Mouse (Mus musculus): ENCODE measurements around the gene Ttc25.
"Not testable (repeated sequence)": the region's sequence is repeated elsewhere in the genome, so short reads cannot be mapped to it uniquely, and the experiment has no call there.

The Ttc25 gene

DNA sequence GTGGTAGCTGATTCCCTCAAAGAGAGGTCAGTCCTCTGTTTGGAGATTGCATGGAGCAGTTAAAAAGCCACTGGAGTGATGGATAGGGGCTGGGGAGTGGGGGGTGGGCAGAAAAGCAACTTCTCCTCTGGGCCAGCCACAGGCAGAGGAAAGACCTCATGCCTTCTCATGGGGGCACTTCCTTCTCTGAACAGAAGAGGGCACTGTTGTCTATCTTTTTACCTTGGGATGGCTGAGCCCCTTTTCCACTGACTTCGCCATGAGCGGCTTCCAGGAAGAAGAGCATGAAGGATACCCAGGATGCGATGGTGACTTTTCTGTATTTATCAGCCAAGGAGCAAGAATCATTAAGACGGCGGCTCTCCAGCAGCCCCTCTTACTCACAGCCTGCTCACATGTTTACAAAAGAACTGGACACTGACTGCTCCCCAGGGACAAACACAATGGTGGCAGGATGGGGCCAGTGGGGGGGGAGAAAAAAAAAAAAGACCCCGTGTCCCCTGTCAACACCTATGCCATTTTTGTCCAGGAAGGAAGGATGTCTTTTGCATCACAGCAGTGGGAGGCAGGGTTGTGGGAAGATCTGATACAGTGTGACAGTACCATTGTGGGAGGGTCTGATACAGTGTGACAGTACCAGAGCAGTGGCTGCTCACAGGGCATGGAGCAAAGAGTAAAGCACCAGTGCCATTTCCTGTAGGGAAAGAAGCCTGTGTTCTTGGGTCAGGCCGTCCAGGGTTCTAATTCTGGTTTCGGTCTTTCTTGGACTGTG is 25.2 kb downstream of the Ttc25 start:
- peak; percentile 27 to 75 for DNase-seq (ENCODE audit: low spot score in 2 of 2)

DNA sequence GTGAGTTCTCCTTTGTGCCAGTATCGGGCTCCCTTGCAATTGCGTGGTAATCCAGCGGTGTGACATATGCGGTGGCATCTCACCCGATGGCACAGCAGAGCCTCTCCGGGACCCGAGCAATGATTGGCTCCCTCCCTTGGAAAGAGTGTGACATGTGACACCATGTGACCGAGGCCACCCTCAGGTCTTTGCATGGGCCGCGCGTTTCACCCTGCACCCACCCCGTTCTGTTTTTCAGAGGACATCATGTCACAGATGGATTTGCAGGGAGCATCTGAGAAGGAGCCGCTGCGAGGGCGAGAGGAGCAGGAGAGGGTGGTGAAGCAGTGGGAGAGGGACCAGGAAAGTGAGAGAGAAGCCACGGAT is 25.8 kb downstream of the Ttc25 start:
- peak in 1 of 2 experiments; percentile 34 for DNase-seq (ENCODE audit: low spot score in 2 of 2)

DNA sequence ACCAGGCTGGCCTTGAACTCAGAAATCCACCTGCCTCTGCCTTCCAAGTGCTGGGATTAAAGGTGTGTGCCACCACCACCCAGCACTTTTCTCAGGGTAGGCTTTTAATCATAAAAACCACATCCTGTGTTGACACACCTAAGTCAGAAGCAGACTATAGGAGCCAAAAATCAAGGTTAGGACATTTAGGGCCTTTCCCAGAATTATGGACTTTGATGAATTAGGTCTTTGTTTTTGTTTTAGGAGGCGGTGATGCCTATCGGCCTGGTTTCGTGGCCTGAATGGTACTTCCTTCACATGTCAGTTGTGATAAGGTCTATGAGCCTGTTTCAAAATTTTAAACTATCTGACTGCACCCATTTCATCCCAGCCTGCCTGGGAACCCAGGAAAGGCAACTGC is 28.8 kb downstream of the Ttc25 start:
- DNase-seq (ENCODE audit: low spot score in 2 of 2) = no peak

DNA sequence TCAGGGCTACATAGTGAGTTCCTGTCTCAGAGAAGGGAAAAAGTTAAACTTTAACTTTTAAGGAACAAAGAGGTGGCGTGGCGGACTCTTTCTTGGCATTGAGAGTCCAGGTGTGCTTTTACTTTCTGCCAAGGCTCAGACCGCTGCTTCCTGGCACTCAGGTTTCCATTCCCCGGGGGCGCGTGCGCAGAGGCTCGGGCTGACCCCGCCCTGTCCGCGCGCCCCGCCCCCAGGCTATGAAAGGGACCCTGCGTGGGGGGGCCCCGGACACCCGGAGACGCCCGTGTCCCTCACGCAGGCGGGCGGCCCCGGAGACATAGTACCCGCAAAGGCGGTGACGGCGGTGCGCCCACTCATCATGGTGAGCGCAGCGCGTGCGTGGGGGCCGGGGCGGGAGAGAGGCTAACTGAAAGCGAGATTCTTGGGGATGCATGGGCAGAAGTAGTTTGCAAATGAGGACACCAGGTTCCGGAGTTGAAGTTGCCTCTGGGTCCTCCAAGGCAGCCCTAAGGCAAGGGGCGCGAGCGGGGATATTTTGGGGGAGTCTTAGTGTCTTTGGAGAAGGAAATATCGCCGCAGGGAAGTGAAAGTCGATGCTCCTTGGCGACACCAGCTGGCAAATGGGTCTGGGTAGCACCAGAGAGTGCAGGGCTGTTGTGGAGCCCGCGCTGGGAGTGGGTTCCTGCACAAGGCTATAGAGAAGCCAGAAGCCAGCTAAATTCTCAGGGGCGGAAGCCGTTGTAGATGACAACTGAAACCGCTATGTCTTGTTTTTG is 29.5 kb downstream of the Ttc25 start, which contains the start of gene Cnp:
TSS of gene Cnp (plus strand) at position 197 of the 776 bp plus-strand sequence.
- DNase-seq (ENCODE audit: low spot score in 2 of 2) = peak; percentile 45 to 57

DNA sequence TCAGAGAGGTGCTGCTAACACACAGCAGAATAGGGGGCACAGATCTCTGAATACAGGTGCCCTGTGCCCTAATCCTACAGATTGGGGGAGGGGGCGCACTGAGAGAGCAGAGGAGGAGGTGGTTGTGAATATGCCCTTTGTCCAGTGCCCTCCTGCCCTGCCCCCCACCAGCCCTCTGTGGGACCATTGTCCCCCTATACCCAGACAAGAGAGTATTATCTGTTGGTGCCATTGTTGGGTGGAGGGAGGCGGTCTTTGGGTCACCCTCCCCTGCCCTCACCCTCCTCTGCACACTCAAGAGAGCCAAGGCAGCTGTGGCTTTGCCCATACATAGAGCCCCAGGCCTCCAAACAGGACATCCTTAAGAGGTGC is 30.1 kb downstream of the Ttc25 start:
- peak in 1 of 2 experiments; percentile 31 for DNase-seq (ENCODE audit: low spot score in 2 of 2)

DNA sequence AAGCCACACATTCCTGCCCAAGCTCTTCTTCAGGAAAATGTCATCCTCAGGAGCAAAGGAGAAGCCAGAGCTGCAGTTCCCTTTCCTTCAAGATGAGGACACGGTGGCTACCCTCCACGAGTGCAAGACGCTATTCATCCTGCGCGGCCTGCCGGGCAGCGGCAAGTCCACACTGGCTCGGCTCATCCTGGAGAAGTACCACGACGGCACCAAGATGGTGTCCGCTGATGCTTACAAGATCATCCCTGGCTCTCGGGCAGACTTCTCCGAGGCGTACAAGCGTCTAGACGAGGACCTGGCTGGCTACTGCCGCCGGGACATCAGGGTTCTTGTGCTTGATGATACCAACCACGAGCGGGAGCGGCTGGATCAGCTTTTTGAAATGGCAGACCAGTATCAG is 30.8 kb downstream of the Ttc25 start:
- no peak for DNase-seq (ENCODE audit: low spot score in 2 of 2)

DNA sequence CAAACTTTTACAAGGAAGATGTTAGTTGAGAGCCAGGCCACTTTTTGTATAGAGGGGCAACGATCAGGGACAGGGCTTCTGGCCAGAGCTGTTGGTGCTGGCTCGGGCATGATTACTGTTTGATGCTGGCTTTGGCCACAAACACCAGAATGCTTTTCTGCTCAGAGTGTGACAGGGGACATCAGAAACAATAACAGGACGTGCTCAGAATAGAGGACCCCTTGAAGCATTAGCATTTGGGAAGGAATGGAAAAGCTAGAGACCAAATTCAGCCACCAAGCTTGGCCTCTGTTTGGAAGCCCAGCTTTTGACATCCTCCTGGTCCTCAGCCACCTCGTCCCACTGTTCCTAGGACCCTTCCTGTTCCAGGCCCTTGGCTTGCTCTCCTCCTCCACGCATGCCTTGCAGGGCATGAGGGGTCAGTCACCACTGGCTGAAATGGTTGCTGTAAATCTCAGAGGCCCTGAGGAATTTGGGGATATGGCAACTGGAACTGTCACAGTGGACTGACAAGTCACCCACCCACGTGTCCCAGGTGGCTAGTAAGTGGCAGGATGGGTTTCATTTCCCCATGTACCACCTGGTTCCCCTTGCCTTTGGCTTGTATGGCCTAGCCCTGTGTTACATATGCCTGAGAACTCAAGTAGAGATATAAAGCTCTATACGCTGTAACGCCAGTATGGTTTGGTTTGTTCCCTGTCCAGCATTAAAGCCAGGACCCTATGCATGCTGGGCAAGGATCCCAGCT is 32.6 kb downstream of the Ttc25 start:
- no peak for DNase-seq (ENCODE audit: low spot score in 2 of 2)

DNA sequence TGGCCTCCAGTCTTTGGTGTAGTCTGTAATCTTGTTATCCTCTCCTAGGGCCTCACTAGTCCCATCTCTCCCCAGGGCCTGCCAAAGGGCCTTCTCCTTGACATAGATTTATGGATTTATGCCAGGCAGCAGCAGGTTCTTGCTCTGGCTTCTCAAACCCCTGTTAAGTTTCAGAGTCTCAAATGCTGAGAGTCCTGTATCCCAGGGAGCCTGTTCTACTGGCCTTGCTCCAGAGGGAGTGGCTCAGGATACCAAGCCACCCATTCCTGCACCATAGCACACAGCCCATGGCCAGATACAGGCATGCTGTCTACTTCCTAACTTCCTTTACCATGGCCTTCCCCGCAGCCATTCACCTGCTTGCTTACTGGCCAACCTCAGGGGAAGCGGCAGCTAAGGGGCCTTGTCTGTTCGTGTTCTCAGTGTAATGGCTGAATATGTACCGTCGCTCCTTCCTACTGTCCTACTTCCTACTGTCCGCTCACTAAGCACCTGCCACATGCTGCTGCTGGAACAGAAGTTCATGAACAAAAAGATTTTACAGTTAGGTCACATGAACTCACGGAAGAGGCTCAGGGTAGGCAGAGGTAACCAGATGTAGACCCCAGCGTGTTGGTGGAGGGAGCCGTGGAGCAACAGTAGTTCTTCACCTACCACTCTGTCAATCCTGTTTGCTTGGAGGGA is 33.9 kb downstream of the Ttc25 start:
- DNase-seq (ENCODE audit: low spot score in 2 of 2) = no peak

DNA sequence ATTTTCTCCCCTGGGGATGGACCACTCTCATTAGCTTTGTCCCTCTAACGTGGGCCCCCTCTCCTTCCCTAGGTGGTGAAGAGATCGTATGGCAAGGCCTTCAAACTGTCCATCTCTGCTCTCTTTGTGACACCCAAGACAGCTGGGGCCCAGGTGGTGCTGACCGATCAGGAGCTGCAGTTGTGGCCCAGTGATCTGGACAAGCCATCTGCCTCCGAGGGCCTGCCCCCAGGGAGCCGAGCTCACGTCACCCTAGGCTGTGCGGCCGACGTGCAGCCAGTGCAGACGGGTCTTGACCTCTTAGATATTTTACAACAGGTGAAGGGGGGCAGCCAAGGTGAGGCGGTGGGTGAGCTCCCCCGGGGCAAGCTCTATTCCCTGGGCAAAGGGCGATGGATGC is 34.9 kb downstream of the Ttc25 start:
- DNase-seq (ENCODE audit: low spot score in 2 of 2) = no peak

DNA sequence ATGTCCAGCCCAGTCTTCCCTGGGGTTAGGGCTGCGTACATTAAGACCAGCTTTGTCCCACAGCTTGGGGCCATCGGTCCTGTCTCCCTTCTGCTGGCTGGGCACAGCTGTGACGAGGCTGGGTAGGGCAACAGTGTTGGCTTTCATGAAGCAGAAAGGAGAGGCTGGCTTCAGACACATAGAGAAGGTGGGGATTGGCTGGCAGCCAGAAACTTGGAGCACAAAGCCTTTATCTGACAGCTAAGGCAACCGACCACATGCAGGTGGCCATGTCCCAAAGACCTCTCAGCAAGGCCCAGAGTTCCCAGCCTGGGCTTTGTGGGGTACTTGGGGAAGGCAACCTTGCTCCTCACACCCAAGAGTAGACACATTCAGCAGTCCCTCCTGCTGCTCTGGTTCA is 36.3 kb downstream of the Ttc25 start:
- DNase-seq (ENCODE audit: low spot score in 2 of 2) = no peak

DNA sequence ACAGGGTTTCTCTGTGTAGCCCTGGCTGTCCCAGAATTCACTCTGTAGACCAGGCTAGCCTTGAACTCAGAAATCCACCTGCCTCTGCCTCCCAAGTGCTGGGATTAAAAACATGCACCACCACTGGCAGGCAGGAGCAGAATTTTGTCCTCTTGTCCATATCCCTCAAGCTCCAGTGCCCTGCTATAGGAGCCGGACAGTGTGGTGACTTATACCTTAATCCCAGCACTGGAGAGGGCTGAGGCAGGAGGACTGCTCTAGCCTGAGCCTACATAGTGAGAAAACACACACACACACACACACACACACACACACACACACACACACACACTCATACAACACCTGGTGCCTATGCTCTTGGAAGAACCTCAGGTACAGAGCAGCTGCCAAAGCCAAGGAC is 37.0 kb downstream of the Ttc25 start:
- not testable (repeated sequence) for DNase-seq (ENCODE audit: low spot score in 2 of 2)

DNA sequence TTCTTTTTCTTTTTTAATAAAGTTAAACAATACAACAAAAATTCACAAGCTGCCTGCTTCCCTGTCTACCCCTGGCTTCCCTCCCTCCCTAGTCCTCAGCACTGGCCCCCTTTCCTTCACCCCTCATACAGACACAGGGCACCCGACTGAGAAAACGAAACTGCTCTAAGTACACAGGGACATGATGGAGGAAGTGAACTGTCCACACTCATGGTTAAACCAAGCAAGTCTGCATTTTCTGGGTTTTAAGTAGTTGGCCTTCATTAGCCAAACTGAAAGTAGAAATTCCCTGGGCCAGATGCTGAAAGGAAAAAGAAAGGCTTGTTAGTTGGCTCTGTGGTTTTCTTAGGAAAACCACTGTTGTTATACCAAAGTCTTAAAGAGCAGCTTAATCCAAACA is 37.4 kb downstream of the Ttc25 start:
- no peak for DNase-seq (ENCODE audit: low spot score in 2 of 2)

DNA sequence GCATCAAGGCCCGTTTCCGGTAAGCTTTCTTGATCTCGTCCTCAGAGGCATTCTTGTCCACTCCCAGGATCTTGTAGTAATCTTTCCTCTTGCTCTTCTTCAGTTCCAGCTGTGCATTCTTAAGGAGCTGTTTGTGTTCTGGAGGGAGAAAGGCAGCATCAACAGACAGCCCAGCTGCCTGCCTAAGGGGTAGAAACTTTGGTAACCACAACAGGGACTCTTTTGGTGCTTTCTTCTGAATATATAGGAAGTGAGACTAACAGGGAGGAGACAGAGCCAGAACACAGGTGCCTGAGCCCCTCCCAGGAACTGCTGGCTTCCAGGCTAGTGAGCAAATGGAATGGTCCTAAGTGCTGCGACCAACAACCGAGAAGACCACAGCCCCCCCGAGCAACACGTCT is 39.2 kb downstream of the Ttc25 start:
- no peak for DNase-seq (ENCODE audit: low spot score in 2 of 2)

DNA sequence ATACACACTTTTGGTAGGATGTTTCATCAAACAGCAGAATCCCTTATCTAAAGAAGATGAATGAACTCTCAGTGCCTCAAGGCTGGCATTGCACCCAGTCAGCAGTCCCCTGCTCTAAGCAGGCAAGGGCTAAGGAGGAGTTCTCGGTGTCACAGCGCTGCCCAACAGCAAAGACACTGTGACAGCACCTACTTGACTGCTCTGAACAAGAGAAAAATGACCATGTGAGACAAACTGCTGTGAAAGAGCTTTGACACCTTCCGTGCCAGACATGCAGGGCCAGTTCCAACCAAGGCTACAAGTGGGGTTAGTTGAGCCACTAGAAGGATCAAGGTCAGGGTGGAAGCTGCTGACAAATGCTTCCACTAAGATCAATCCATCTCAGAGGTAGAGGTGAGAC is 39.7 kb downstream of the Ttc25 start:
- DNase-seq (ENCODE audit: low spot score in 2 of 2) = no peak

DNA sequence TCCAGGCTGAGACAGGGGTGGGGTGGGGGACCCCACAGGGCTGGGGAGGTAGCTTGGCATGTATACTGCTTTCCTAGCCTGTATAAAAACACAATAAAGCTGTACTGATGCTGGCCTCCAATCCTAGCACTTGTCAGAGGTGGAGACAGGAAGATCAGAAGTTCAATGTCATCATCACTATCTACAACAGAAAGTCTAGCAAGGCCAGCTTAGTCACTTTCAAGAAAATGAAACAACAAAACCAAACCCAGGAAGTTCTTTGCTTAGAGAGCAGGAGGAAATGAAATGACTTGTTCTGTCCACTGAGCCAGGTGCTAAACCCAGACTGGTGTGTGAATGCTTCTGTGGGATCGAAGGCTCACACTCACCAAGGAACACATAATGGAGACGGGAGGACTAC is 43.1 kb downstream of the Ttc25 start:
- no peak for DNase-seq (ENCODE audit: low spot score in 2 of 2)

DNA sequence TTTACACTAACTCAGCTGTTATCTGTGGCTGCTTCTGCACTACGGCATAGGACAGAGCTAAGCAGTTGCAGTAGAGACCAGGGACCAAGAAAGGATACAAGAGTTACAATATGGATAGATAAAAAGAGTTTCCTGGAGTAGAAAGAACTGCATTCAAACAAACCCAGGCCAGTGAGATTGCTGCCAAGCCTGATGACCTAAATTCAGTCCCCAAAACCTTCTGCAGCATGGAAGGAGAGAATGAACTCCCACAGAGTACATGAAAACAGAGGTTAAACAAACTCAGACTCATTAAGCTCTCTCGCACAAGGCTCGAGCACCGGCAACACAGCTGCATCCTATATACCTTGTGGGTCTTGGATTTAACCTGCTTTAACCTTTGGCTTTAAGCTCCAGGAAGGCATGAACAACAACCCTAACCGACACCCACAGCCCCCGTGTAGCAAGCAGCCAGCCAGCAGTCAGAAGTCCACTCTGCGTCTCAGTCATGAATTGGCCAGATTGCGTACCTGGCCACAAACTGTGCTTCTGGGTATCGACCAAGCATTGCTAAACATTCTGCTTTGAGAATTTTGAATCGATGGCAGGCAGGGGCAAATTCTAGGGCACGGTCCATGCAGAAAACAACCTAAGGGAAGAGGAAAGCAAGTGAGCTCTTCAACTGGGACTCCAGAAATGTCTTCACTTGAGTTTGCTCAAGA is 47.1 kb downstream of the Ttc25 start:
- no peak for DNase-seq (ENCODE audit: low spot score in 2 of 2)

DNA sequence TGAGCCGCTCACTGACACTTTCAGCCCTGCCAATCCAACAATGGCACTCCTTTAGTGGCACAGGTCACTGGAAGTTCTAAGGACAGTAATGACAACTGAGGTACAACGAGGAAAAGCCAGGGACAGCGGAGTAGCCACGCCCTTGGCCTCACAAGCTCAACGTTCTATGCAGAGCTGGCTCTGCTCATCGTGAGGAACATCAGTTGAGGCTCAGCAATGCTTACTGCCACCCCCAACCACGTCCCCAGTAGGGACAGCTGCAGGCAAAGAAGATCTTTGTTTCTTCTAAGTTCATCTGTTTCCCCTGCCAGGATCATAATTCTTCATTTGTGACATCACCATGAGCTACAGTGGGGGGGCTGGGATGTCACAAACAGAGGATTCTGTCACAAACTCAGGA is 49.2 kb downstream of the Ttc25 start:
- DNase-seq (ENCODE audit: low spot score in 2 of 2) = no peak

DNA sequence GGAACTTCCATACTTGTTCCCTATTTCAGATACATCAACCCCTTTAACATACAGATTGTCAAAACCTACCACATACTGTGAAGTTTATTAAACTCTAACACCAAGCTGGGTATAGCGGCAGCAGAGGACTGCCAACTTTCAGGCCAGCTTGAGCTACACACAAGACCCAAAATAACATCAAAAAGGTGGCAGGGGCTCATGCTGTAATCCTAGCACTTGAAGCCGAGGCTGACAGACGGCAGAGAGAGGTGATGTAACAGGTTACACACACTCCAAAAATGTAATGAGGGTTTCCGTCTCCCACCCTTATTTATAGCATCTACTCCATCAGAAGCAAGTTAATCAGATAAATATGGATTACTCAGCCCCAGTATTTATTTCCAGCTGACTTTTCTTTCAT is 50.1 kb downstream of the Ttc25 start:
- no peak for DNase-seq (ENCODE audit: low spot score in 2 of 2)

DNA sequence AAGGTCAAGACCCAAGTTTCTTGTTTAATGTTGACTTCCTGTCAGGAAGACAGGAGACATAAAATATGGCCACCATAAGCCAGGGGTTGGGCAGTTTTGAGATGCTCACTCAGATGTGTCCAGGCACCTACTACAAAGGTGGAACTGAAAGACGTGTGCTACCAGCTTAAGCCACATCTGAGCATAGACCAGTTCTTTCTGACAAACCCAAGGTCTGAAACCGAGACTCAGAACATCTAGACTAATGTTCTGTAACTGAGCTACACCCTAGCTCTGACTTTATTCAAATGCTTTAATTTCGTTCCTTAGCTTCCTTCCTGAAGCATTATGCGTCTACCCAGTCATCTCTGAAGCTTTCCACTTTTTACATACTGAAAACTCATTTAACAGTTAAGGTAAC is 52.7 kb downstream of the Ttc25 start:
- DNase-seq (ENCODE audit: low spot score in 2 of 2) = no peak

DNA sequence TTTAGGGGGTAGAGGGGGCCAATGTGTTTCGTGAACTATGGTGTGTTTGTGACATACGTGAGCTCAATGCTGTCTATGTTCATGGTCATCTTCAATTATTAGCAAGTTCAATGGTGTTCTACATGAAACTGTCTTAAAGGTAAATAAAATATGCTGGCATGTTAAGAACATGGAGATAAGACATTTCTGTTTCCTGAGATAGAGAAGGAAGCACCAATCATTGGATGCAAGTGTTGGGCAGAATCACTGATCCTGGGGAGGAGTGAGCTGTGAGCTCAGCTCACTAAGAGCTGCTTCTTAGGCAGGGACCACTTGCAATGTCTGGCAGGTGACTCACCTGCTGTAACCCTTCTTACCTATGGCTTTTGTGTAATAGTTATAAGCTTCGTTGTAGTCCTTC is 56.0 kb downstream of the Ttc25 start:
- no peak for DNase-seq (ENCODE audit: low spot score in 2 of 2)

DNA sequence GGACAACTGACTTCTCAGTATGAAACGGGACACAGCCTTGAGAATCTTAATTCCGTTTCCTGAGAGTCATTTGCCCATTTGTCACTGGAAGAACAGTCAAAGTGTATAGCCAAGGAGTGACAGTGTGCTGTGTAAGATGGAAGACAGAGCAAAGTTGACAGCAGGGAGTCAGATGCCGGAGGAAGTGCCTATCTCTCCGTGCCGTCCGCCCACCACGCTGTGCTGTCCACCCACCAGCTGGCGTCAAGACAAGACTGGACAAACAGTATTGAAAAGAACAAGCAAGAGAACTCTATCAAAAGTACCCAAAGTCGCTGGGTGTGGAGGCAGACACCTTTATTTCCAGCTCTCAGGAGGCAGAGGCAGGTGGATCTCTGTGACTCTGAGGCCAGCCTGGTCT is 57.7 kb downstream of the Ttc25 start:
- DNase-seq (ENCODE audit: low spot score in 2 of 2) = no peak

DNA sequence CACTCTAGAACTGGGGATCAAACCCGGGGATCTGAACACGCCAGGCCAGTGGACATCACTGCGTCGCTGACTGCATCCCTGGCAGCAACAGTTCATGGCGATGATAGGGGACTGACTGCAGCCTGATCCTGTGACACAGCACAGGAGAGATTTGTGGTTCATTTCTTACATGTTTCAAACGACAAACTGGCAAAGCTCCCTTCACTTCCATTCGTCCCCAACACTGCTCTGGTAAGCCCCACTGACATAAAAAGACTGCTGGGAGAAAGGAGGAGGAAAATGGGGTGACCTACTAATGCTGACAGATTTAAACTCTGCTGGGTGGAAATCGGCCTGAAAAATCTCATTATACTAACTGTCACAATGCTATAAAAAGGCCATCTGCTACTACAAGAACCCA is 58.4 kb downstream of the Ttc25 start:
- no peak for DNase-seq (ENCODE audit: low spot score in 2 of 2)

All from frontal cortex, postnatal 25 days (tissue).